9 mouse cellular contexts compared by ENCODE assay signal in the genomic region with DNA sequence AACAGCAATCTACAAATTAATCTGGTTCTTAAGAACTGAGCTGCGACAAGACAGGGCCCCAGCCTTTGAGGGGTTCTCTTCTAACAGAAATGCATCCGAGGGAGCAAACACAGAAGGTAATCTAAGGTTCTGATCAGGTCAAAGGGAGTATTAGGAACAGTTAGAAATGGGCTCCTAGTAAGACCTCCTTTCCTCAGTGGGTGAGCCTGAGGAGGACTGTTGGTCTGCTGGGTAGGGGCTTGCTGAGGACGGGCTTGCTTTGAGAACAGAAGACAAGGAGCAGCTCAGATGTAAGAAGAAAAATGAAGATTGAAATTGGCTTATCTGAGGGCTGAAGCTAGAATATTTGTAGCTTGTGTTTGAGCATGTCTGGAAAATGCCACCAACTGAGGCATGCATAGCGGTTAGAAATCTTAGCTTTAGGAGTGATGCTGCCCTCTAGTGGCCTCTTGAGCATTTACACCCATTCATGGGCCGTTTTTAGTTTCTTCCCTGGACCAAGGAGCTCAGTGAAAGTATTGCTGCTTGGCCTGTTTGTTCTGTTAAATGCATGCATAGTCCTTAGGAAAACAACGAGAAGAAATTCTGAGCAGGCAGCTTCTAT. TPM values are rescaled to one million over a fixed set of nuclear protein-coding genes. Genes with fewer than 3 reads are reported as not detected.
A peak's percentile ranks its signal among the peaks of the same experiment; 100 is the strongest.
DNase-seq lines count a peak whose midpoint lies in the region; ATAC-seq and TF ChIP-seq lines count a peak whose summit lies in the region.
"Had no signal": no experiment of that assay in that cellular context is flagged by ENCODE, and none has a peak within 500 bp of the region (broad histone marks: within the 10 kb centered on the region; RNA-seq: fewer than 3 reads in every experiment).

No protein-coding gene starts in this region.

- H3K36me3 ChIP-seq in intestine, postnatal 0 days (ENCODE audit: control insufficient read depth, insufficient read depth), result no peaks in the 10 kb centered on the region
- H3K36me3 ChIP-seq in intestine, embryonic 16.5 days (ENCODE audit: control insufficient read depth, insufficient read depth, low read length), result no peaks in the 10 kb centered on the region
- H3K36me3 ChIP-seq in embryonic facial prominence, embryonic 10.5 days (replicated peaks), result no peaks in the 10 kb centered on the region
- no peaks in the 10 kb centered on the region for H3K36me3 ChIP-seq in hindbrain, embryonic 14.5 days (replicated peaks; ENCODE audit: control insufficient read depth, insufficient read depth)
- no peaks in the 10 kb centered on the region for H3K36me3 ChIP-seq in midbrain, embryonic 13.5 days
- no peaks in the 10 kb centered on the region for H3K36me3 ChIP-seq in small intestine, adult 2 months (ENCODE audit: control insufficient read depth, insufficient read depth, low read length)

- TF ChIP-seq POLR2A in small intestine, adult 2 months (IDR thresholded peaks at IDR 0.05; ENCODE audit: low read depth, low read length), result no peak

- peak; percentile 75 for DNase-seq in adrenal gland, postnatal 14 days
- DNase-seq in embryonic facial prominence, embryonic 10.5 days (ENCODE audit: low spot score), result peak; percentile 50
- peak; percentile 90 for DNase-seq in hindbrain, embryonic 14.5 days (ENCODE audit: low spot score)
- peak; percentile 19 to 50 for DNase-seq in layer of hippocampus, postnatal 36 days

- no peak overlapping the region for H3K4me2 ChIP-seq in intestine, postnatal 0 days (replicated peaks; ENCODE audit: low read depth)
- no peak overlapping the region for H3K4me2 ChIP-seq in intestine, embryonic 16.5 days (ENCODE audit: low read depth, low read length)
- H3K4me2 ChIP-seq in hindbrain, embryonic 14.5 days (replicated peaks), result no peak overlapping the region
- no peak overlapping the region for H3K4me2 ChIP-seq in midbrain, embryonic 13.5 days (replicated peaks)
- H3K4me2 ChIP-seq: limb, embryonic 15.5 days had no signal

- 0 out of 2 replicates have a peak, but pooled peaks have one; percentile 19 for ATAC-seq in intestine, postnatal 0 days
- ATAC-seq in intestine, embryonic 16.5 days, result no peak
- peak; percentile 65 for ATAC-seq in hindbrain, embryonic 14.5 days (ENCODE audit: low FRiP score)
- peak; percentile 61 for ATAC-seq in midbrain, embryonic 13.5 days

- H3K4me3 ChIP-seq in intestine, postnatal 0 days (ENCODE audit: low read depth, low read length), result no peak overlapping the region
- no peak overlapping the region for H3K4me3 ChIP-seq in intestine, embryonic 16.5 days (ENCODE audit: low read length)
- no peak overlapping the region for H3K4me3 ChIP-seq in embryonic facial prominence, embryonic 10.5 days
- H3K4me3 ChIP-seq in hindbrain, embryonic 14.5 days (replicated peaks; ENCODE audit: low read length), result no peak overlapping the region
- no peak overlapping the region for H3K4me3 ChIP-seq in midbrain, embryonic 13.5 days (replicated peaks)
- H3K4me3 ChIP-seq in small intestine, adult 2 months (ENCODE audit: low read depth, low read length), result no peak overlapping the region
- H3K4me3 ChIP-seq: limb, embryonic 15.5 days had no signal

- no peaks in the 10 kb centered on the region for H3K4me1 ChIP-seq in intestine, postnatal 0 days (replicated peaks; ENCODE audit: control insufficient read depth, insufficient read depth, low read length)
- H3K4me1 ChIP-seq in intestine, embryonic 16.5 days (ENCODE audit: control insufficient read depth, insufficient read depth, low read length), result no peaks in the 10 kb centered on the region
- peaks cover 7% of the 10 kb centered on the region for H3K4me1 ChIP-seq in embryonic facial prominence, embryonic 10.5 days
- H3K4me1 ChIP-seq in hindbrain, embryonic 14.5 days (replicated peaks; ENCODE audit: control insufficient read depth, insufficient read depth, low read length), result no peaks in the 10 kb centered on the region
- H3K4me1 ChIP-seq in midbrain, embryonic 13.5 days (replicated peaks), result peaks cover 16% of the 10 kb centered on the region
- H3K4me1 ChIP-seq in small intestine, adult 2 months (ENCODE audit: control insufficient read depth, insufficient read depth, insufficient read length, low read length), result no peaks in the 10 kb centered on the region

- no peaks in the 10 kb centered on the region for H3K9me3 ChIP-seq in intestine, postnatal 0 days (ENCODE audit: control insufficient read depth)
- H3K9me3 ChIP-seq in intestine, embryonic 16.5 days (ENCODE audit: control insufficient read depth, low read length), result no peaks in the 10 kb centered on the region
- H3K9me3 ChIP-seq in embryonic facial prominence, embryonic 10.5 days, result no peaks in the 10 kb centered on the region
- no peaks in the 10 kb centered on the region for H3K9me3 ChIP-seq in hindbrain, embryonic 14.5 days (ENCODE audit: control insufficient read depth, low read length)
- H3K9me3 ChIP-seq in midbrain, embryonic 13.5 days, result no peaks in the 10 kb centered on the region
- H3K9me3 ChIP-seq: limb, embryonic 15.5 days had no signal

- 34% methylated on average over 6 of the region's 6 CpGs for WGBS in intestine, postnatal 0 days
- WGBS in intestine, embryonic 16.5 days, result 36% methylated on average over 6 of the region's 6 CpGs
- WGBS in embryonic facial prominence, embryonic 10.5 days, result 31% methylated on average over 6 of the region's 6 CpGs
- 30% methylated on average over 6 of the region's 6 CpGs for WGBS in hindbrain, embryonic 14.5 days
- 34% methylated on average over 6 of the region's 6 CpGs for WGBS in midbrain, embryonic 13.5 days
- whole genome bisulfite sequencing in small intestine, adult 2 months, result 40% methylated on average over 6 of the region's 6 CpGs

- no peak overlapping the region for H3K9ac ChIP-seq in intestine, postnatal 0 days (ENCODE audit: low read depth, low read length)
- H3K9ac ChIP-seq in intestine, embryonic 16.5 days (ENCODE audit: low read depth, low read length), result no peak overlapping the region
- no peak overlapping the region for H3K9ac ChIP-seq in hindbrain, embryonic 14.5 days
- no peak overlapping the region for H3K9ac ChIP-seq in midbrain, embryonic 13.5 days (replicated peaks)
- H3K9ac ChIP-seq: limb, embryonic 15.5 days had no signal

- H3K27me3 ChIP-seq in intestine, postnatal 0 days (replicated peaks; ENCODE audit: control insufficient read depth, insufficient read depth, low read length), result no peaks in the 10 kb centered on the region
- no peaks in the 10 kb centered on the region for H3K27me3 ChIP-seq in intestine, embryonic 16.5 days (replicated peaks; ENCODE audit: control insufficient read depth, insufficient read depth, low read length)
- H3K27me3 ChIP-seq in embryonic facial prominence, embryonic 10.5 days (replicated peaks; ENCODE audit: low read depth, poor library complexity, severe bottlenecking), result no peaks in the 10 kb centered on the region
- no peaks in the 10 kb centered on the region for H3K27me3 ChIP-seq in hindbrain, embryonic 14.5 days (ENCODE audit: control insufficient read depth, insufficient read depth, low read length)
- H3K27me3 ChIP-seq in midbrain, embryonic 13.5 days, result no peaks in the 10 kb centered on the region
- H3K27me3 ChIP-seq in small intestine, adult 2 months (ENCODE audit: control insufficient read depth, insufficient read depth, low read length), result no peaks in the 10 kb centered on the region
- H3K27me3 ChIP-seq: limb, embryonic 15.5 days had no signal

- H3K27ac ChIP-seq in intestine, postnatal 0 days (ENCODE audit: low read depth, low read length), result no peak overlapping the region
- no peak overlapping the region for H3K27ac ChIP-seq in intestine, embryonic 16.5 days (ENCODE audit: low read length)
- no peak overlapping the region for H3K27ac ChIP-seq in embryonic facial prominence, embryonic 10.5 days (replicated peaks)
- 0 out of 2 replicates have a peak overlapping the region, but pooled peaks have one; percentile 47 for H3K27ac ChIP-seq in hindbrain, embryonic 14.5 days
- peak overlapping the region; percentile 71 for H3K27ac ChIP-seq in midbrain, embryonic 13.5 days
- H3K27ac ChIP-seq in small intestine, adult 2 months (ENCODE audit: insufficient read depth, low read depth, low read length), result no peak overlapping the region
- H3K27ac ChIP-seq: limb, embryonic 15.5 days had no signal

- peak; percentile 92 for TF ChIP-seq CTCF in intestine, postnatal 0 days (IDR thresholded peaks at IDR 0.05; ENCODE audit: low read depth)
- 0 out of 2 replicates have a peak, but pooled peaks have one; percentile 9 for TF ChIP-seq CTCF in small intestine, adult 2 months (IDR thresholded peaks at IDR 0.05; ENCODE audit: extremely low read depth, insufficient read length, insufficient replicate concordance, low read depth, low read length)

RNA-seq across cellular contexts. Expression of a gene that starts 33.5 kb away (rescaled TPM):
- 9.7 and 10.8 TPM in 2 replicates for polyA plus RNA-seq in intestine, postnatal 0 days (2015; fragmentation: Nextera tagmentation; extraction: Ambion mirVana)
- 19.8 and 21.2 TPM in 2 replicates for polyA plus RNA-seq in intestine, embryonic 16.5 days (2015; fragmentation: Nextera tagmentation; extraction: Ambion mirVana)
- 18.0 TPM in 2 replicates for total RNA-seq in adrenal gland, postnatal 14 days (2021)
- 6.4 and 8.6 TPM in 2 replicates for polyA plus RNA-seq in embryonic facial prominence, embryonic 10.5 days (2016; fragmentation: Nextera tagmentation; extraction: Ambion mirVana)
- 23.2 and 26.0 TPM in 2 replicates for polyA plus RNA-seq in hindbrain, embryonic 14.5 days (2014; fragmentation: Nextera tagmentation; extraction: Ambion mirVana)
- 10 to 100 TPM; 34.0 to 38.8 TPM for total RNA-seq in layer of hippocampus, postnatal 36 days (2021)
- polyA plus RNA-seq in midbrain, embryonic 13.5 days (2015; fragmentation: Nextera tagmentation; extraction: Ambion mirVana), result 17.1 and 17.5 TPM in 2 replicates
- polyA plus RNA-seq in small intestine, adult 2 months (2012; rRNA removed), result 1.1 and 1.8 TPM in 2 replicates

RNA-seq across cellular contexts. Expression of a gene that starts 43.2 kb away (rescaled TPM):
- polyA plus RNA-seq in intestine, postnatal 0 days (2015; fragmentation: Nextera tagmentation; extraction: Ambion mirVana), result not detected in 2 replicates
- not detected in 2 replicates for polyA plus RNA-seq in intestine, embryonic 16.5 days (2015; fragmentation: Nextera tagmentation; extraction: Ambion mirVana)
- not detected in 2 replicates for total RNA-seq in adrenal gland, postnatal 14 days (2021)
- polyA plus RNA-seq in embryonic facial prominence, embryonic 10.5 days (2016; fragmentation: Nextera tagmentation; extraction: Ambion mirVana), result not detected in 2 replicates
- polyA plus RNA-seq in hindbrain, embryonic 14.5 days (2014; fragmentation: Nextera tagmentation; extraction: Ambion mirVana), result not detected in 2 replicates
- not detected for total RNA-seq in layer of hippocampus, postnatal 36 days (2021)
- not detected in 2 replicates for polyA plus RNA-seq in midbrain, embryonic 13.5 days (2015; fragmentation: Nextera tagmentation; extraction: Ambion mirVana)
- polyA plus RNA-seq in small intestine, adult 2 months (2012; rRNA removed), result not detected in 2 replicates
- polyA plus RNA-seq: limb, embryonic 15.5 days had no signal

Comparison
In these comparisons a context has a peak if more than half of its experiments do, and no peak if none do; other contexts are left out.
1. H3K27ac ChIP-seq: peak in hindbrain, embryonic 14.5 days (single experiment) and midbrain, embryonic 13.5 days (single experiment); none in intestine, postnatal 0 days (single experiment), intestine, embryonic 16.5 days (single experiment), embryonic facial prominence, embryonic 10.5 days (single experiment) and small intestine, adult 2 months (single experiment).
2. DNase-seq: peak in every context shown above with its lines; median percentile 90 in hindbrain, embryonic 14.5 days; 75 in adrenal gland, postnatal 14 days; 50 in embryonic facial prominence, embryonic 10.5 days; 34 in layer of hippocampus, postnatal 36 days.